ENCODE assay signal across 12 mouse cellular contexts in genomic region chr1:92286013-92286965, GRCm38 (mm10).
A peak's percentile ranks its signal among the peaks of the same experiment; 100 is the strongest.
DNase-seq lines count a peak whose midpoint lies in the region; ATAC-seq and TF ChIP-seq lines count a peak whose summit lies in the region.
"Had no signal": no experiment of that assay in that cellular context is flagged by ENCODE, and none has a peak within 500 bp of the region (broad histone marks: within the 10 kb centered on the region; RNA-seq: fewer than 3 reads in every experiment).

No protein-coding gene starts in this region.

- no peaks in the 10 kb centered on the region for H3K4me1 ChIP-seq in kidney, postnatal 0 days (replicated peaks; ENCODE audit: insufficient read depth, low read length)
- no peaks in the 10 kb centered on the region for H3K4me1 ChIP-seq in kidney, adult 2 months (ENCODE audit: control insufficient read depth, insufficient read depth, low read length)
- H3K4me1 ChIP-seq in hindbrain, embryonic 11.5 days (replicated peaks; ENCODE audit: control insufficient read depth, insufficient read depth, low read length) = no peaks in the 10 kb centered on the region
- H3K4me1 ChIP-seq in midbrain, embryonic 10.5 days = peaks cover 12% of the 10 kb centered on the region

- no peak overlapping the region for H3K9ac ChIP-seq in kidney, postnatal 0 days (ENCODE audit: low read depth, low read length)
- no peak overlapping the region for H3K9ac ChIP-seq in hindbrain, embryonic 11.5 days (ENCODE audit: low read depth, low read length)
- H3K9ac ChIP-seq: heart, embryonic 15.5 days; liver, embryonic 14.5 days had no signal

- H3K27ac ChIP-seq in kidney, postnatal 0 days = no peak overlapping the region
- no peak overlapping the region for H3K27ac ChIP-seq in kidney, adult 2 months (ENCODE audit: insufficient read depth, low read depth, low read length)
- H3K27ac ChIP-seq in hindbrain, embryonic 11.5 days (ENCODE audit: low read depth, low read length) = peak overlapping the region; percentile 36
- peak overlapping the region; percentile 67 for H3K27ac ChIP-seq in midbrain, embryonic 10.5 days (replicated peaks)
- H3K27ac ChIP-seq: heart, embryonic 15.5 days; liver, embryonic 14.5 days had no signal

- TF ChIP-seq POLR2A in kidney, adult 2 months (IDR thresholded peaks at IDR 0.05; ENCODE audit: low read depth, low read length) = no peak

- H3K27me3 ChIP-seq in kidney, postnatal 0 days (ENCODE audit: insufficient read depth, low read length) = no peaks in the 10 kb centered on the region
- H3K27me3 ChIP-seq in kidney, adult 2 months (replicated peaks; ENCODE audit: control insufficient read depth, insufficient read depth, low read length) = no peaks in the 10 kb centered on the region
- H3K27me3 ChIP-seq in hindbrain, embryonic 11.5 days (ENCODE audit: control insufficient read depth, insufficient read depth, low read length) = no peaks in the 10 kb centered on the region
- no peaks in the 10 kb centered on the region for H3K27me3 ChIP-seq in midbrain, embryonic 10.5 days (ENCODE audit: low read depth, poor library complexity, severe bottlenecking)
- H3K27me3 ChIP-seq: heart, embryonic 15.5 days had no signal

- H3K4me3 ChIP-seq in kidney, postnatal 0 days (replicated peaks; ENCODE audit: low read depth, low read length) = no peak overlapping the region
- no peak overlapping the region for H3K4me3 ChIP-seq in kidney, adult 2 months (ENCODE audit: insufficient read depth, low read depth, low read length)
- no peak overlapping the region for H3K4me3 ChIP-seq in hindbrain, embryonic 11.5 days (ENCODE audit: low read depth, low read length)
- no peak overlapping the region for H3K4me3 ChIP-seq in midbrain, embryonic 10.5 days
- H3K4me3 ChIP-seq: heart, embryonic 15.5 days had no signal

- no peaks in the 10 kb centered on the region for H3K36me3 ChIP-seq in kidney, postnatal 0 days (ENCODE audit: insufficient read depth, low read length)
- no peaks in the 10 kb centered on the region for H3K36me3 ChIP-seq in kidney, adult 2 months (ENCODE audit: control insufficient read depth, insufficient read depth, low read length)
- H3K36me3 ChIP-seq in hindbrain, embryonic 11.5 days (ENCODE audit: control insufficient read depth, insufficient read depth, low read length) = no peaks in the 10 kb centered on the region
- no peaks in the 10 kb centered on the region for H3K36me3 ChIP-seq in midbrain, embryonic 10.5 days
- H3K36me3 ChIP-seq: heart, embryonic 15.5 days had no signal

- H3K9me3 ChIP-seq in kidney, postnatal 0 days (replicated peaks; ENCODE audit: low read length) = no peaks in the 10 kb centered on the region
- no peaks in the 10 kb centered on the region for H3K9me3 ChIP-seq in hindbrain, embryonic 11.5 days (ENCODE audit: control insufficient read depth, low read length)
- H3K9me3 ChIP-seq in midbrain, embryonic 10.5 days (replicated peaks) = 0 out of 2 replicates have a peak, but pooled peaks cover 2% of the 10 kb centered on the region
- H3K9me3 ChIP-seq: heart, embryonic 15.5 days had no signal

- WGBS in kidney, postnatal 0 days = 29% methylated on average over 21 of the region's 21 CpGs
- 36% methylated on average over 21 of the region's 21 CpGs for WGBS in kidney, adult 2 months
- WGBS in hindbrain, embryonic 11.5 days = 48% methylated on average over 21 of the region's 21 CpGs
- 67% methylated on average over 21 of the region's 21 CpGs for WGBS in midbrain, embryonic 10.5 days

- intact Hi-C loops in left cerebral cortex, postnatal 14 days (cut with DNase I) = no loop called here

- no peak for TF ChIP-seq CTCF in kidney, postnatal 0 days (IDR thresholded peaks at IDR 0.05; ENCODE audit: low read depth)
- TF ChIP-seq CTCF in kidney, adult 2 months (conservative IDR thresholded peaks at IDR 0.05; ENCODE audit: insufficient read depth, insufficient read length, low read depth, low read length) = no peak

- H3K4me2 ChIP-seq in kidney, postnatal 0 days (ENCODE audit: low read length) = peak overlapping the region; percentile 16
- peak overlapping the region; percentile 19; the same call in 1 of the 2 replicates for H3K4me2 ChIP-seq in hindbrain, embryonic 11.5 days (replicated peaks; ENCODE audit: low read depth, low read length)
- H3K4me2 ChIP-seq: heart, embryonic 15.5 days had no signal

- DNase-seq in kidney, postnatal 0 days (ENCODE audit: low spot score) = no peak
- DNase-seq in kidney, adult 2 months = no peak
- peak; percentile 38 for DNase-seq in hindbrain, embryonic 11.5 days (ENCODE audit: low spot score)
- no peak for DNase-seq in midbrain, embryonic 10.5 days (ENCODE audit: low spot score)
- peak; percentile 52 for DNase-seq in retina, embryonic 14.5 days (ENCODE audit: low spot score)
- no peak for DNase-seq in left cerebral cortex, postnatal 14 days (ENCODE audit: low spot score in 2 of 2)
- DNase-seq in adrenal gland, postnatal 14 days = no peak
- DNase-seq: adrenal gland, postnatal 10 days; cerebellum, adult 11-12 months had no signal

- no peak for ATAC-seq in kidney, postnatal 0 days (replicated peaks; ENCODE audit: low FRiP score, low read depth)
- ATAC-seq in hindbrain, embryonic 11.5 days (ENCODE audit: low FRiP score) = peak; percentile 57; the same call in 1 of the 2 replicates
- ATAC-seq in erythroid progenitor cell, adult 5-6 weeks (replicated peaks; ENCODE audit: low FRiP score, poor library complexity, severe bottlenecking) = no peak

Comparison
In these comparisons a context has a peak if more than half of its experiments do, and no peak if none do; other contexts are left out.
1. DNase-seq: peak in hindbrain, embryonic 11.5 days (single experiment) and retina, embryonic 14.5 days (single experiment); none in kidney, postnatal 0 days (single experiment), kidney, adult 2 months (single experiment), midbrain, embryonic 10.5 days (single experiment), left cerebral cortex, postnatal 14 days (0 of 2) and adrenal gland, postnatal 14 days (single experiment).
2. H3K27ac ChIP-seq: peak in hindbrain, embryonic 11.5 days (single experiment) and midbrain, embryonic 10.5 days (single experiment); none in kidney, postnatal 0 days (single experiment) and kidney, adult 2 months (single experiment).